12 mouse cellular contexts compared by ENCODE assay signal in the genomic region with DNA sequence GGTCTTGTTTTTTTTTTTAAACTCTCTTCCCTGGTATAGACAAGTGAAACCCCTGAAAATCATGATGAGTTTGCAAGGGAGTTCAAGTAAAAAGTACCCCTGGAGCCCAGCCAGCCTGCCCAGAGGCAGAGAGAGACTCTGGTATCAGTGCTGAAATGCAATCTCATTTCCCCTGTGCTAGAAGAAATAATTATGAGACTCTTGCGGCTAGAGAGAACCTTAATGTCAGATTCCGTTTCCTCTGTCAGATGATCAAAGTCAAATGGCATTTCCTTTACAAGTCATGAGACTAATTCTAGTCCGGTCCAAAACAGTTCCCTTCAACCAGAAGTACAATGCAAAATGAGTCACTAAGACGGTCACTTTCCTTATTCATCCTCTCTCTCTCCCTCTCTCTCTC. TPM values are rescaled to one million over a fixed set of nuclear protein-coding genes. Genes with fewer than 3 reads are reported as not detected.
DNase-seq lines count a peak whose midpoint lies in the region; ATAC-seq lines count a peak whose summit lies in the region.
"Had no signal": no experiment of that assay in that cellular context is flagged by ENCODE, and none has a peak within 500 bp of the region (broad histone marks: within the 10 kb centered on the region; RNA-seq: fewer than 3 reads in every experiment).

No protein-coding gene starts in this region.

- H3K27me3 ChIP-seq in hindbrain, embryonic 11.5 days (ENCODE audit: control insufficient read depth, insufficient read depth, low read length): no peaks in the 10 kb centered on the region
- H3K27me3 ChIP-seq: forebrain, embryonic 12.5 days; midbrain, embryonic 13.5 days had no signal

- intact Hi-C loops in heart, postnatal 36 days (cut with DNase I): no loop called here

- H3K9me3 ChIP-seq in hindbrain, embryonic 11.5 days (ENCODE audit: control insufficient read depth, low read length): no peaks in the 10 kb centered on the region
- H3K9me3 ChIP-seq: forebrain, embryonic 12.5 days; midbrain, embryonic 13.5 days had no signal

- H3K4me3 ChIP-seq in hindbrain, embryonic 11.5 days (ENCODE audit: low read depth, low read length): no peak overlapping the region
- H3K4me3 ChIP-seq: forebrain, embryonic 12.5 days; midbrain, embryonic 13.5 days had no signal

- peak; percentile 45 for DNase-seq in heart, adult 18-20 months
- DNase-seq in heart, postnatal 36 days: no peak
- DNase-seq in heart, adult 9 months (ENCODE audit: low spot score in 2 of 2): peak; percentile 33 to 50
- peak; percentile 26 for DNase-seq in lung, postnatal 14 days
- no peak for DNase-seq in hindbrain, embryonic 11.5 days (ENCODE audit: low spot score)
- DNase-seq in cerebellum, adult 9-10 months: no peak
- DNase-seq in ovary, postnatal 14 days (ENCODE audit: low spot score): no peak
- DNase-seq: left cerebral cortex, postnatal 4 days had no signal

- WGBS in hindbrain, embryonic 11.5 days: 73% methylated on average over 4 of the region's 4 CpGs

- no peak overlapping the region for H3K9ac ChIP-seq in hindbrain, embryonic 11.5 days (ENCODE audit: low read depth, low read length)
- H3K9ac ChIP-seq: forebrain, embryonic 12.5 days; midbrain, embryonic 13.5 days had no signal

- H3K4me2 ChIP-seq in hindbrain, embryonic 11.5 days (replicated peaks; ENCODE audit: low read depth, low read length): no peak overlapping the region
- H3K4me2 ChIP-seq: forebrain, embryonic 12.5 days; midbrain, embryonic 13.5 days had no signal

- H3K27ac ChIP-seq in hindbrain, embryonic 11.5 days (ENCODE audit: low read depth, low read length): no peak overlapping the region
- H3K27ac ChIP-seq: forebrain, embryonic 12.5 days; midbrain, embryonic 13.5 days had no signal

- H3K36me3 ChIP-seq in hindbrain, embryonic 11.5 days (ENCODE audit: control insufficient read depth, insufficient read depth, low read length): no peaks in the 10 kb centered on the region

- ATAC-seq in CD4-positive, CD25-positive, alpha-beta regulatory T cell, adult 4 months: peak; percentile 93
- ATAC-seq in hindbrain, embryonic 11.5 days (ENCODE audit: low FRiP score): no peak
- ATAC-seq: midbrain, embryonic 13.5 days had no signal

- H3K4me1 ChIP-seq in hindbrain, embryonic 11.5 days (replicated peaks; ENCODE audit: control insufficient read depth, insufficient read depth, low read length): no peaks in the 10 kb centered on the region
- H3K4me1 ChIP-seq: forebrain, embryonic 12.5 days; midbrain, embryonic 13.5 days had no signal

RNA-seq across cellular contexts. Expression of a gene that starts 56.0 kb away (rescaled TPM):
- total RNA-seq in heart, adult 18-20 months (2021): under 1 TPM in 1 of 2 experiments, not detected in 1; 0.21 TPM
- total RNA-seq in heart, postnatal 36 days (2021): under 1 TPM; 0.16 to 0.19 TPM
- polyA plus RNA-seq in CD4-positive, CD25-positive, alpha-beta regulatory T cell, adult 4 months (2017; shearing (Covaris generic)): not detected
- polyA plus RNA-seq in hindbrain, embryonic 11.5 days (2014; fragmentation: Nextera tagmentation; extraction: Ambion mirVana): 0.15 TPM in 1 of 2 replicates, not detected in the other
- total RNA-seq: ES-E14 had no signal
- polyA plus RNA-seq: forebrain, embryonic 12.5 days had no signal

Comparison
In these comparisons a context has a peak if more than half of its experiments do, and no peak if none do; other contexts are left out.
1. DNase-seq: peak in heart, adult 18-20 months (2 of 2), heart, adult 9 months (2 of 2) and lung, postnatal 14 days (single experiment); none in heart, postnatal 36 days (0 of 2), hindbrain, embryonic 11.5 days (single experiment), cerebellum, adult 9-10 months (single experiment) and ovary, postnatal 14 days (single experiment).